Mouse (Mus musculus) bone marrow macrophage, adult 2 months (primary cell): ENCODE results near the gene Gch1.

Source experiments
- CTCF ChIP-seq: IDR thresholded peaks from 2 replicates; pipeline ENCODE4 v1.5.1; 2012; ENCODE audit warnings: low read depth, mild to moderate bottlenecking, low read length, moderate library complexity
- POLR2A ChIP-seq: IDR thresholded peaks from 2 replicates; pipeline ENCODE4 v1.6.1; 2012; ENCODE audit warnings: mild to moderate bottlenecking, low read depth, low read length, borderline replicate concordance

DNA sequence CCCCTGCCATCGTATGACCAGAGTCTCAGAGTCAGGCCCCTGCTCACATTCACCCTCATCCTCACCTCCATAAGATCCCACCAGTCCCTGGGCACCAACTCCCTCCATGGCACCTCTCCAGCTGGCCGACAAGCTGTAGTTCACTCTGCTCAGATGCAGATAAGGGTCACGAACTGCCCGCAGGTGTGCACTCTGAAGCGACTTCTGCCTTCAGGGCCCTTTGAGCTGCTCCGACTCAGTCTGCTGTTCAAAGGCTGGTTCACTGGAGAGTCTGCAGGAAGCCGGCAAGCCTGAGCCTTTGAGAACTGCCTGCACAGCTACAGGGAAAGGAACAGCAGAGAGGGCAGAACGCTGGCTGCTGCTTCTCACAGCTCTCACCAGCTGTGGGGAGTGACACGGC lies 74.1 kb downstream of the Gch1 start:
- no peak for TF ChIP-seq POLR2A
- TF ChIP-seq CTCF: no peak
